Mouse (Mus musculus): ENCODE data around the gene Adgrd1.

GRCm38 (mm10) chr5:129066541-129067230 lies 29.9 kb upstream of the Adgrd1 start:
- TF ChIP-seq FLI1 (IDR thresholded peaks at IDR 0.05; ENCODE audit: low read length) (no peak), GATA1 (IDR thresholded peaks at IDR 0.05; ENCODE audit: borderline replicate concordance, low read length) (no peak)

All from megakaryocyte, embryonic 14.5 days (primary cell).